Mouse (Mus musculus) CD8-positive naive resting alpha-beta T cell, adult 2 months (primary cell): ENCODE results near the gene Lyrm1.
A peak's percentile ranks its signal among the peaks of the same experiment; 100 is the strongest.

Experiments used
- DNase-seq, 2 experiments: peaks; one replicate each; pipeline ENCODE4 v3.0.0; 2022; ENCODE audit warnings: low read depth in 2 of 2, low spot score in 2 of 2

Gene Lyrm1

DNA sequence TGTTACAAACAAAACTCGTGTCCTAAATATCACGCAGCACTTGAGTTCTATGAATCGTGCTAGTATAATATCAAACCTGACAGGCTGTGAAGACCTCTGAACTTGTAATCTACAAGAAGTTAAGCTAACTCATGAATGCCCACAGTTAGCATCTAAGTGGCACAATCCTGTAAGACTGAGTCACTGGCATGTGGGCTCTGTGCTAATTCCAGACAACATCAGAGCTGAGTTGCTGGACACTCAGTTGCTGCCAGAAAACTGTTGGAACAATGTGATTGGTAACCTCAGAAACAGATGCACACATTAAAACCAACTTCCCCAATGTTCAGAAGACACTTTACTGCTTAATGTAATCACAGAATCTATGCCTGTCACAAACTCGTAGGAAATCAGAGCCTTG is 7.8 kb upstream of the Lyrm1 start:
- no peak for DNase-seq

DNA sequence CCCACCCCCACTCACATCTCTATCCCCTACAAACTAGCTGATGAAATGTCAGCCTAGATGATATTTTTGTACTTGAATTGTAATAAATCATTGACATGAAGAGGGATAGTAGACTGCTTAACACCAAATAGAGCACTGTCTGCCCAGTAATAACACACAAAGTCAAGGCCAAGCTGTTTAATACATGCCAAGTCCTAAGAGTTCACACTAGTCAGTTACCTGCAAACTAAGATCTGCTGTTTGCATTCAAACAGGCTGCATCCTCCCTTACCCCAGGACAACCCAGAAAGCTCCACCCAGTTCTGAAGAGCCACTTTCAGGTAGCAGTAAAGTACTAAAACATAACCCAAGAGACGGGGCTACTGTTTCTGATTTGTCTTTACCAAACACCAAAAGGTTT is 3.5 kb upstream of the Lyrm1 start:
- no peak for DNase-seq

DNA sequence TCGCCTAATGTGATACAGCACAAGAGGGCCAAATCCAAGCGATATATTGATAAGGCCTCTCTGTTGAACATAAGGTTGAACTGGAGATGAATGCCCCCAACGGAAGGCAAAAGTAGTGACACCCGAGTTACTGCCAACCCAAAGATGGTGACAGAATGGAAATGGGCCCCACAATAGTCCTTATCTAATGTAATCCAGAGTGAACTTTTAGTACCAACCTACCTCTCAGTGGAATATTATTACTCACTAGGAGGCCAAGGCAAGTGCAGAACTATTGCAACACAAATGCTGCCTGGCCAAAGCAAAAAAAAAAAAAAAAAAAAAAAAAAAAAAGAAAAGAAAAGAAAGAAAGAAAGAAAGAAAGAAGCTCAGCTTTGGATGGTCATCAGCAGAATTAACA is 2.9 kb upstream of the Lyrm1 start:
- DNase-seq, result no peak

DNA sequence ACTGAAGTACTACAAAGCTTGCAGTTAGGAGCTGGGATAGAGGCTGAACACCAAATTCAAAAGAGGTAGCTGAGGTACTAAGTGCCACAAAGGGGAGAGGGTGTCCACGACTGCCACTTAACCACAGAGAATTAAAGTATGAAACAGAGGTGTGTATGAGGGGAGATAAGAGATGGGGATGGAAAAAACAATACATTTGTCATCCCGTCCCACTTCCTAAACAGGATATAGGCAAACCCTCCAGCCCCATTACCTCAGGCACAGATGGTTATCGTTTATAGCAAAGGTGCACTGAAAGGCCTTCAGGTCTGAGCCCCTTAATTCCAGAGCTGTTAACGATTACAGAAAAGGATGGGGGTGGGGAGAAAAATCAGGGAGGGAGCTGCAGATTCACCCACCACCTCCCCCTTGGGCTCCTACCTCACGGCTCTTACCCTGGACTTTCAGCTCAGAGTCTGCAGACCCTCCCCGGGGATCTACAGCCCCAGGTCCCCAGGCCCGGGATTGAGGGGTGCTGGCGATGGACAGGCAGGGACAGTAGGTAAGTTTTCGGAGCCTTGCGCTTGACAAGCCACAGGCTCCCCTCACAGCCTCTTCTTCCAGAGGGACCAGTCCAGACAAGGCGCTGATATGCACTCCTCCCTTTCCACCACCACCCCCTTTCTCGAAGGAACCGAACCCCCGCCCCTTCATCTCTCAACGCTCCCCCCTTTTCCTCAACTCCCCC is 680 bp upstream of the Lyrm1 start:
- DNase-seq, result peak in 1 of 2 experiments; percentile 11

DNA sequence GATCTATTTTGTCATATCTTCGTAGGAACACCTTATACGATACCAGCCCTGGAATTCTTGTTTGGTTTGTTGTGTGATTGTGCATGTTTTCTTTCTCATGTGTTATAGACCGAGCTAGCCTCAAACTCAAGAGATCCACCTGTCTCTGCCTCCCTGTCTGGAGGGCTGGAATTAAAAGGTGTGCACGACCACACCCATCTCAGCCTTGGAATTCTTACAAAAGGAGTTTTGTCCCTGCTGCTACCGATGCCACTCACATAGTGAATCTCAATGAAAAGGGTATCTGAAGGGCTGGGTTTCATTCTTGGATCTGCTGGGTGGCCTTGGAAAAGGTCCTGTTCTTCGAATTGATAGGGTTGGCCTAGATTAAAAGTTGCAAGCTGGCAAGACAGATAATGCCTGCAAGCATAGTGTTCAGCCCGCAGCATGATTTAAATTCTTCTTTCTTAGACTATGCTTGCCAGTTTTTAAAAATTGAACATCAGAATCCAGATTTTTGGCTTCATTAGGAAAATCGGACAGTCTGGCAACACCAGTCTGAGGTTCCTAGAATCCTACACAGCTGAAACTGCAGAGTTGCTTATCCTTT is 2.0 kb downstream of the Lyrm1 start:
- no peak for DNase-seq

DNA sequence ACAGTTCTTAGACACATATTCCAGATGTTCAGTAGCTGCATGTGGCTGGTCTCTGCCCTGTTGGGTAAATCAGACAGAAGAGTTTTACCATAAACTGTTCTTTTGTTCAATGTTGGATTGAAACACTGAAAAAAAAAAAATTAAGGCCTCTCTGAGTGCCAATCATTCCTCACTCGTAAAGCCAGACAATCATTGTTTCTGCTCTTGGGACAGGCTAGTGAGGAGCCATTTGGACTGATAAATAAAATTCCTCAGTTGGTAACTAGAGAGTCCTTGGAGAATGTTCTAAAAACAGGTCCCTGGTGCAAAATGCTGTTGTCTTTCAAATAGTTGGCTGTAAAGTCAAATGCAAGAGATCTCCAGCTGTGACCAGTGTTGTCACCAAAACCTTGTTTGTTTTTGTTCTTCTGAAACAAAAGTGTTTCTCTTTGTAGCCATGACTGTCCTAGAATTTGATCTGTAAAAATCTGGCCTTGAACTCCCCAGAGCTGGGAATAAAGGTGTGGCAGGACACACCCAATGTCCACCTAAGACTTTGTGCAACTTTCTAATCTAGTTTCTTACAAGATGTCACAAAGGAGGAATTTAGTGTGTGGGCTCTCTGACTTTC is 2.7 kb downstream of the Lyrm1 start:
- DNase-seq, result no peak

DNA sequence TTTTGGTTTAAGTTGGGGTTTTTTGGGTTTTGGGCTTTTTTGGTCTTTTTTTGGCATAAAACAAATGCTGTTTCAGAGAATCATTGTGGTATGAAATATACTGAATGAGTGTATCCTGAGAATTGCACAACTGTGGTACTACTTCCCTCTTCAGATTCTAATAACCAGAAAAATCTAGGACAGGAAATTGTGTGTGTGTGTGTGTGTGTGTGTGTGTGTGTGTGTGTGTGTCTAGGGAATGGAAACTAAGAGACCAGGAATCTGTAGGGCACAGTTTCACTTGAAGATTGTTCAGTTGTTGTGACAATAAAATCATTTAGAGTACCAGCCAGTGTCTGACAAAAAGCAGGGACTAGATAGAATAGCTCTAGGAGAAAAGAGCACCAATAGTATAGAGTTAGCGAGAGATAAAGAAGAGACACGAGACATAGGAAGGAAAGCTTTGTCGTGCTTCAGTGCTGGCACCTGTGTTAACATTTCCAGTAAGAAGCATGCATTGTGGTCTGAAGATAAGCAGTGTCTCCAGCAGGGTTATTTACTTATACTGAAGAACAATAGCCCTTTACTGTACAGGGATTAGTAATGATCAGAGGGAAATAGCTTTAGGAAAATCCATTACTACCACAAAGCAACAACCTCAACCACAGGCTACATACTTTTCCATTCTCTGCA is 3.9 kb downstream of the Lyrm1 start:
- DNase-seq, result no peak

DNA sequence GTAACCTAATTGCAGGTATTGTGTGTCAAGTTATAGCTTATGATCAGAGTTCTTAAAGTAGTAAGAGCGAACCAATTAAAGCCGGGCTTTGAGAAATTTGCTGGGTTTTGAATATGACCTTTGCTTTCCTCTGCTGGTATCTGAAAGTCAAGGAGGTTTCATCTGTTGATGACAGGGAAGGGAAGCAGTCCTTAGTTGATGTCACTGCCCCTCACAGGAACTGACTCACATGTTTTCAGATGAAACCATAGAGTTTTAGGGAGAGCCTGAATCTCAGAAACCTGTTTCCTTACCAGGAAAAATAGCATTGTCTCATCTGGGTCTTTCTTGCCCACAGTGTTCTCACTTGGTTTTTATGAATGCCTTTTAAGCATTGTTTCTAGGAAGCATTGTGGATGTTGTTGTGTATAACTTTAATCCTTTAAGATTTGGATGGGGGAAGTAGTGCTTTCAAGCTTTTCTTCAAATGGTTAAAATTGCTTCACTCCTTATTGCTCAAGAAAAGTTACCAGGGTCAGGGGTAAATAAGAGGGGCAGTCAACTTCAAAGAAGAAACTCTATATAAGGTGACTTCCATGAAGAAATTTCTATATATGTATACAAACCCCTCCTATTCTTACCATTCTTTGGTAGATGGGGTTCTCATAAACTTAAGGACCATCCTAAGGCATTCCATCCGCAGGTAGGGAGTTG is 11.0 kb downstream of the Lyrm1 start:
- no peak for DNase-seq

DNA sequence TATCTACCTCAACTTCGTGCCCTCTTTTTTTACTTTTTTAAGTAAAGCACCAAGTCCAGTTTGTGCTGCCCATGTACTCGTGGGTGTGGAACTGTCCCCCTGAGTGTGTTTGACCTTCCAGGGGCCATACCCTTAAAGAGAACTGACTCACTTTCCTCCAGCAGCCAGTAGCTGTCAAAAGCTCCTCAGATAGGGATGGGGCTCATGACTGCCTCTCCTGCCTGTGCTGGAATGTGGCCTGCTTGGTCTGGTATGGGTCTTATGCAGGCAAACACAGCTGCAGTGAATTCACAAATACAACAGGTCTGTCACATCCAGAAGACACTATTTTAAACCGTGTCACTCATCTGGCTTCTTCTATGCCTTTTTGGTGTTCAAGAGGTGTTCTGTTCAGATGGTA is 16.1 kb downstream of the Lyrm1 start:
- DNase-seq, result no peak

DNA sequence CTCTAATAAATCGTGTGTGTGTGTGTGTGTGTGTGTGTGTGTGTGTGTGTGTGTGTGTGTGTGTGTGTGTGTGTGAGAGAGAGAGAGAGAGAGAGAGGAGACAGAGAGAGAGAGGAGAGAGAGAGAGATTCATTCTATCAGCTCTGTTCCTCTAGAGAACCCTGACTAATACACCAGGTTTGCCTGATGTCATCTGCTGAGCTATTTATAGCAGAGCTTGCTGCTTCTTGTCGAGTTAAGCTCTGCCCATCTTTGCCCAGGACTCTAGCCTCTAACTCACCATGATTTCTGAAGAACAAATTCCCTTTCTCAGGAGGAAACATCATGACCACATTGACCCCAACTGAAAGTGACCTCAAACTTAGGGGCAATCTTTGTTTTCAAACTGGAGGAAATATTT is 24.8 kb downstream of the Lyrm1 start:
- no peak for DNase-seq

DNA sequence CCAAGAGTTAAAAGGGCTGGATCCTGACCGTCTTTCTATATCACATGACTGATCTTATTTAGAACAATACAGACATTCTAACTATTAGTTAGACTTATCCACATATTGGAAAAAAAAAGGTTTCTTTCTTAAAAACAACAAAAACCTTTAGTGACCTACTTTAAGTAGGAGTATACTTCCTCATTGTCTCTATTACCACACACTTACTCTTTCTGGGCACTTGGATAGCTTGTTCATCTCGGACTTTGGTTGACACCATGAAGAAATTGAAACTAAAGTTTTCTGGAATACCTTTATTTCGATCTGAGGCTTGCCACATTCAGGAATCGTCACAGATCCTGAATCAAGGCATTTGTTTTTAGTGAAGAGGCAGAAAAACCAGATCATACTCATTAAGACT is 25.4 kb downstream of the Lyrm1 start:
- no peak for DNase-seq

DNA sequence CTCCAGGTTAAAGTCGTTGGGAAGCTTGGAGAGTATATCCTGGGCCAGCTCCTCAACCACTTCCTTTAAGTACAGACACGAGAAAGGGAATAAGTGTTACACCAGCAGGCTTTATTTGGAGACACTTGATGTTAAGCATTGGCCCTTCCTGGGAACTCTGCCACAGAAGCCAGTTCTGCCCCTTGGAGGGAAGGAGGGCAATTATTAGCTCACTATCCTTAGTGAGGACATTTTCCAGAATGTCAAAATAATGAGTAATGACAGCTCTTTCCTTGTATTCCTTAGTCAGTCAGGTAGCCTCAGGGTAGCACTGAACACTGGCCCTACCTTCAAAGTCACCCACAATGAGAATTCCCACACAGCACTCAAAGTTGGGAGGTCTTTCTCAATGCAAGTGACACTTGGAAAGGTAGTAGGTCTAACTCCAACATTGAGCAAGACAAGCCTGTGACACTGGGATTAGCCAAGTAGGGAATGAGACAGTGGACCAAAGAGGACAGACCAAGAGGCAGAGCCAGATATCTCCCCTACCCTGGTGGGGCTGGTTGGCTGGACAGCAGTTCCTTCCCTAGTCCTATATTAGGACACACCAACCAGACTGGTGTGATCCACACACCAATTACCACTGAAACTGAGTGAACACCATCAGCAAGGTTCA is 33.3 kb downstream of the Lyrm1 start:
- DNase-seq, result no peak

DNA sequence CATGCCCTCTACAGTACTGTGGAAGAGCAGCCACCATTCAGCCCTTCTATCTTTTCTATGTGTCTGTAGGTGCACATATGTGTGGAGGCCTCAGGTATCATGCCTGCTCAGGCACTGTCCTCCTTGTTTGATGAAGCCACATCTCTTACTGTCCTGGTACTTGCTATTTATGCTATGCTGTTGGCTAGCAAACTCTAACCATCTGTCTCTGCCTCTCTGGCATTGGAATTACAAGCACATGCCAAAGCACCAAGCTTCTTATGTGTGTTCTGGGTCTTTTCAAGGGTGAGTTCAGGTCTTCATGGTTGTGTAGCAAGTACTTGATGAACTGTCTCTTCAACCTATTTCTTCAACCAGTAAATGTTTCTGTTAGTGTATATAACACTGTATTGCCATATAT is 40.7 kb downstream of the Lyrm1 start:
- DNase-seq, result no peak

DNA sequence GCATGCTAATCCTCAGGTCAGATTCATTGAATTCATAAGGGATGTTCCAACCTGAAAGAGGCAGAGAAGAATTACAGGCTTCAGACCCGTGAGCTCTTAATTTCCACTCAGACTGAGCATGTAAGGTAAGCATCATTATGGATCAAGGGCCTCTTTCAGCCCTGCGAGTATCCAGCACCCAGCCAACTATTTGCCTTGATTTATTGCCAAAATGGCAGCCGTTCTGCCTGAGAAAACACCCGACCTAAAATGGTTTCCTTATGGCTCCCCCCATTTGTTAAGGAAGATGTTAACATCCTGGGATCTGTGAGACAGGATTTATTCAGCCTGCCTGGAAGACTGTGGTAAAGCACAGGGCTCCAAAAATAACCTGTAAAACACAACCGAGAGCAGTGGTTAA is 41.4 kb downstream of the Lyrm1 start:
- no peak for DNase-seq

DNA sequence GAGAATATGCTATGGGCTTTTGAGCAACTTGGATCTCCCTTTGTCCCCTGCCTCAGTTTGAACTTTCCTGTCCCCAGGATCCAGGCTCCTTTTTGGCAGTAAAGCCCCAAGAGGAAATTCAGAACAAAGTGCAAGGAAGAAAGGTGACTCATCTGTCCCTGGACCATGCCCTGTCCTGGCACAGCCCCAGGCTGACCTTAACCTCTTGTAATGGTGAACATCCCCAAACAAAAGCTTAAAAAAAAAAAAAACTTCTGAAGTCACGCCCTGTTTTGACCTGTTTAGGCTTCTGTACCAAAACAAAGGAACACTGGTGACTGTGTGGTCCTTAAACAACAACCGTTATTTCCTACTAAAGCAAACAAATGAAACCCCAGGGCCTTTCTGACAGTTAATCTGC is 45.9 kb downstream of the Lyrm1 start:
- no peak for DNase-seq

DNA sequence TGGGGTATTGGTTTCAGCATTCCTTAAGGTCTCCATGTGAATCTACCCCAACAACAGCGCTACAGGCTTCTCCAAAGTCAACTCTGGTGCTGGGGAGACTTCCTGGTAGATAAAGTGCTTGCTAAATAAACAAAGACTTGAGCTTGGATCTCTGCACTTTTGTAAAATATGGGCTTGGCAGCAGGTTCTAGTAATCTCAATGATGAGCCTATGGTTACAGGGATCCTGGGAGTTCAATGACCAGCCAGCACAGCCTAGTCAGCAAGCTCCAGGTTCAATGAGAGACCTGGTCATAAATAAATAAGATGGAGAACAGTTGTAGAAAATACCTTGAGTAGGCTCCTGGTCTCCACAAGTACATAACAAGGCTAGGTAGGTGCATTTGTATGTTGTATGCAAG is 58.4 kb downstream of the Lyrm1 start:
- no peak for DNase-seq

DNA sequence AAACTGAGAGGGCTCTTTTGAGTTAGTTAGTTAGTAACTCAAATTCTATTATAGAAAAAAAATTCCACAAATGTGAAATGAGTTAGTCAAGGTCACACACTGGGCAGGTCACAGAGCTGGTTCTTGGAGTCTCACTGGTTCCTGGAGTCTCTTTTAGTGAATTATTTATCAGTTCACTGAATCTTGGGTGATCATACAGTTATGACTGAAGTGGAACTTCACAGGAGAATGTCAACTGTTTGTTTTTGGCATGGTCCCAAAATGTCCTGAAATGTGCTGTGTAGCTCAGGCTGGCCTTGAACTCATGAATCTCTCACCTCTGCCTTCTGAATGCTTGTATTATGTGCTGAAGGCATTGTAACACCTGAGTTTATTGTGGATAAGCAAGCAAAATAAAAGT is 61.8 kb downstream of the Lyrm1 start:
- no peak for DNase-seq

DNA sequence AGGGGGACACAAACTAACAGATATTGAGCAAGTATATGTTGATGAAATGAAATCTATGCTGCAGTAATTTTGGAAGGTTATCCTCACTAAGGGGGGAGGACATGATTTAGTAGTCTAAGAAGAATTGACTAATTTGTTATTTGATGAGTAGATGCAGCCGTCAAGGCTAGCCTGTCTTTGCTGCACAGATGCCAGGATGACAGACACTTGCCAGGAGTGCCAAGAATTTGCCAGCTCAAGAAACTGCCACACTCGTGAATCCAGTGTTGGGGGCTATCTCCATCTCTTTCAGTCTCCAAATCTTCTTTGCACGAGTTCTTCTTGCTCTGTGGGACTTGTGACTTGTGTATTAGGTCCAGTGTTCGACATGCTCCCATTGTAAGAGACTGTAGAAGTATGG is 63.4 kb downstream of the Lyrm1 start:
- DNase-seq, result no peak

DNA sequence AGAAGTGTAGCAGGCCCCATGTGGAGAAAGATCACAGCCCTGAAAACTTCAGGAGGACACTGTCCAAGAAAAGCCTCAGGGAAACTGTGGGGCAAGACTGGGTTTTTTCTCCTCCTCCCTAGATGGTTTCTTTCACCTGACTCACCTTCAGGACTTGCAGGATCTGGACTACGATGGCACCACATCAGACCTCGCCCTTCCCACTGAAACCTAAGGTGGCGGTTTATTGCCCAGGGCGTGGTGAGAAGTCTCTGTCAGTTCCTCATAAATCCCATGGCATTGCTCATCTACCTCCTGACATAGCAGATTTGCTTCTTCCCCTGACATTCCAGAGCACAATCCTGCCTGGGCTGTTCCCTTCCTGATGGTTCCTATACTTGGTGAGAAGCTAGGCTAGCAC is 63.8 kb downstream of the Lyrm1 start:
- no peak for DNase-seq

DNA sequence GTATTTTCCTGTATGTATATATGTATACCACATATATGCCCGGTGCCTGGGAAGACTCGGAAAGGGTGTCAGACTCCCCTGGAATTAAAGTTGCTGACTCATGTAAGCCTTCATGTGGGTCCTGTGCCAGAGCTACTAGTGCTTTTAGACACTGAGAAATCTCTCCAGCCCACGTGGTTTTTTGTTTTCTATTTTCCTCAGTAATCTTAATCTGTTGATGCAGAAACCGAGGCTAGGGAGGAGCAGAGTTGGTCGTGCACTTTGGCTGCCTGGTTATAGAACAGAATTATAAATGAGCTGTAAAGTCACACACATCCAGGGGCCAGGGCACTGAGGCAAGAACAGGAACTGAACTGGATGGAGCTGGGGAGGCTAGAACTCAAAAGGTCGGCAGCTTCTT is 64.3 kb downstream of the Lyrm1 start:
- no peak for DNase-seq

DNA sequence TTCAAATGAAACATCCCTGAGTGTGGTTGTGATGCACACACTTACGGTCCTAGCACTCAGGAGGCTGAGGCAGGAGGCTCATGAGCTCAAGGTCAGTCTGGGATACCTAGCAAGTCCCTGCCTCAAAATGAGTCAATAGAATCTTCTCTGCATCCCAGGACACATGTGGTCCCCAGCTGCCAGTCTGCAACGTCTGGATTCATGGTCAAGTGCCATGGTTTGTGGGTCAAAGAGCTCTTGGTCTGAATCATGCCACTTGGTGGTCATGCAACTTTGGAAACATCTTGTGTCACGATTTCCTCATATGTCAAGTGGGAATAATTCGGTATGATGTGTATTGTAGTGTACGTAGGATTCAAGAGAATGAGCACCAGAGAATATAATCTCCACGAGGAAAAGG is 64.9 kb downstream of the Lyrm1 start:
- no peak for DNase-seq
